Mouse (Mus musculus) spleen, adult 2 months (tissue): Measurements from ENCODE around the gene Arhgap22.

Experiments used
- CTCF ChIP-seq: fragments of 200-500 bp; IDR thresholded peaks from 2 replicates; pipeline ENCODE4 v1.5.1; 2011; ENCODE audit warnings: mild to moderate bottlenecking, inconsistent platforms; ENCODE audit not compliant: insufficient read depth, insufficient read length, insufficient replicate concordance; ENCODE audit errors: extremely low read depth
- POLR2A ChIP-seq: fragments of 200-500 bp; IDR thresholded peaks from 2 replicates; pipeline ENCODE4 v1.6.1; 2011; ENCODE audit warnings: low read depth, low read length, inconsistent platforms

GRCm38 (mm10) chr14:33346546-33346945, 132.7 kb downstream of the Arhgap22 start:
- no peak for TF ChIP-seq POLR2A
- no peak for TF ChIP-seq CTCF
